In the genomic region with DNA sequence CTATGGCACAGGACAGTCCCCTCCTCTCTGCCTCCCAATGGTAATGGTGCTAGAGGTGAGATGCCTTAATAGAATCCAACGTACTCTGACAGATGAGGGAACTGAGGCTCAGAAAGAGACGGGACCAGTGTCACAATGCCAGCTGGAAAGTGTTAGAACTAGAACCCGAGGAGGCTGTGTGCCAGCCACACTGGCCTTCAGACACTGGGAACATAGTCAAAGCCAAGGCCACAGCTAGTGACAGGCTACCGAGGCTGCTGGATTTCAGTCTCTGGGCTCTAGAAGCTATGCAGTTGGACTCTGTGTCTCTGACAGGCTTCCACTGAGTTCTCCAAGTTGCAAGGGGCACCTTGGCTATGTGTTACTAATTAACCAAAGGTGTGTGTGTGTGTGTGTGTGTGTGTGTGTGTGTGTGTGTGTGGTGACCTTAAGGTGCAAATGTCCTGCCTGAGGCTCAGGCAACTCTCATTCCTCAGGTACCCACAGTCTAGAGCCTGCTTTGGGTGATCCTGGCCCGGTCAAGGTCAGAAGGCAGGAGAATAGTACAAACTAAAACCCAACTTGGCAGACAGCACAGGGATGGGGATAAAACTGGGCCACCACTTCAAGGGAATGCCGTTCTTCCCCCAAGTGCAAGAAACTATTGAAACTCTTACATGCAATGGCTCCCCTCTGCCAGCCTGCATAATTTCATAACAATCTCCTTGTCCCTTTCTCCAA, we compare ENCODE assay signal across 17 mouse cellular contexts. TPM values are rescaled to one million over a fixed set of nuclear protein-coding genes. Genes with fewer than 3 reads are reported as not detected.
DNase-seq lines count a peak whose midpoint lies in the region; ATAC-seq and TF ChIP-seq lines count a peak whose summit lies in the region.
"Had no signal": no experiment of that assay in that cellular context is flagged by ENCODE, and none has a peak within 500 bp of the region (broad histone marks: within the 10 kb centered on the region; RNA-seq: fewer than 3 reads in every experiment).

No protein-coding gene starts in this region.

- no peak overlapping the region for H3K4me3 ChIP-seq in liver, adult 2 months (ENCODE audit: insufficient read depth, low read depth, low read length)
- no peak overlapping the region for H3K4me3 ChIP-seq in liver, embryonic 11.5 days (ENCODE audit: low read depth, low read length)
- H3K4me3 ChIP-seq in intestine, embryonic 16.5 days (ENCODE audit: low read length): no peak overlapping the region
- H3K4me3 ChIP-seq in midbrain, embryonic 10.5 days: no peak overlapping the region
- H3K4me3 ChIP-seq: forebrain, embryonic 13.5 days; heart, embryonic 15.5 days; hindbrain, embryonic 10.5 days; midbrain, embryonic 12.5 days had no signal

- 0 out of 2 replicates have a peak, but pooled peaks cover 3% of the 10 kb centered on the region for H3K4me1 ChIP-seq in liver, adult 2 months (ENCODE audit: control insufficient read depth, insufficient read depth, low read length)
- no peaks in the 10 kb centered on the region for H3K4me1 ChIP-seq in liver, embryonic 11.5 days (replicated peaks; ENCODE audit: control insufficient read depth, insufficient read depth, low read length)
- H3K4me1 ChIP-seq in intestine, embryonic 16.5 days (ENCODE audit: control insufficient read depth, insufficient read depth, low read length): peaks cover 32% of the 10 kb centered on the region
- peaks cover 11% of the 10 kb centered on the region for H3K4me1 ChIP-seq in midbrain, embryonic 10.5 days

- ATAC-seq in liver, embryonic 11.5 days (replicated peaks; ENCODE audit: low FRiP score): no peak
- ATAC-seq in intestine, embryonic 16.5 days: peak; percentile 46
- ATAC-seq: forebrain, embryonic 13.5 days; Patski had no signal

- H3K4me2 ChIP-seq in liver, embryonic 11.5 days: no peak overlapping the region
- peak overlapping the region; percentile 25; the same call in 1 of the 2 replicates for H3K4me2 ChIP-seq in intestine, embryonic 16.5 days (ENCODE audit: low read depth, low read length)
- H3K4me2 ChIP-seq: forebrain, embryonic 13.5 days; heart, embryonic 15.5 days; midbrain, embryonic 12.5 days had no signal

- no peak for TF ChIP-seq POLR2A in liver, adult 2 months (IDR thresholded peaks at IDR 0.05; ENCODE audit: extremely low read depth, insufficient read depth, low read length)

- peak; percentile 63 for DNase-seq in liver, adult 2 months (ENCODE audit: extremely low read depth, low read depth, low spot score)
- DNase-seq in liver, embryonic 11.5 days (ENCODE audit: low spot score): no peak
- peak; percentile 76 for DNase-seq in kidney, postnatal 10 days
- peak; percentile 75 for DNase-seq in yolk sac, embryonic 10.5 days (ENCODE audit: low spot score)
- no peak for DNase-seq in midbrain, embryonic 10.5 days (ENCODE audit: low spot score)
- DNase-seq in Muller cell, postnatal 12 days (ENCODE audit: inconsistent ontology term): no peak
- DNase-seq in retina, postnatal 1 day: no peak
- DNase-seq: cerebellum, adult 9-10 months; heart, adult 11 months; lung, postnatal 36 days; thymus, adult 2 months had no signal

- H3K79me2 ChIP-seq in liver, adult 2 months (ENCODE audit: control insufficient read depth, insufficient read depth, low read length): no peaks in the 10 kb centered on the region

- 54% methylated on average over 6 of the region's 6 CpGs for whole genome bisulfite sequencing in liver, adult 2 months
- 80% methylated on average over 6 of the region's 6 CpGs for WGBS in liver, embryonic 11.5 days
- WGBS in intestine, embryonic 16.5 days: 70% methylated on average over 6 of the region's 6 CpGs
- WGBS in midbrain, embryonic 10.5 days: 86% methylated on average over 6 of the region's 6 CpGs

- H3K36me3 ChIP-seq in liver, adult 2 months (ENCODE audit: control insufficient read depth, insufficient read depth, low read length): no peaks in the 10 kb centered on the region
- no peaks in the 10 kb centered on the region for H3K36me3 ChIP-seq in liver, embryonic 11.5 days (ENCODE audit: control insufficient read depth, insufficient read depth, low read length)
- no peaks in the 10 kb centered on the region for H3K36me3 ChIP-seq in intestine, embryonic 16.5 days (ENCODE audit: control insufficient read depth, insufficient read depth, low read length)
- H3K36me3 ChIP-seq in midbrain, embryonic 10.5 days: no peaks in the 10 kb centered on the region
- H3K36me3 ChIP-seq: heart, embryonic 15.5 days; hindbrain, embryonic 10.5 days; midbrain, embryonic 12.5 days had no signal

- no peak overlapping the region for H3K27ac ChIP-seq in liver, adult 2 months (replicated peaks; ENCODE audit: insufficient read depth, low read depth, low read length)
- H3K27ac ChIP-seq in liver, embryonic 11.5 days (ENCODE audit: low read depth, low read length): no peak overlapping the region
- H3K27ac ChIP-seq in intestine, embryonic 16.5 days (ENCODE audit: low read length): peak overlapping the region; percentile 82
- H3K27ac ChIP-seq in midbrain, embryonic 10.5 days (replicated peaks): no peak overlapping the region
- H3K27ac ChIP-seq: forebrain, embryonic 13.5 days; heart, embryonic 15.5 days; hindbrain, embryonic 10.5 days; midbrain, embryonic 12.5 days had no signal

- no peaks in the 10 kb centered on the region for H3K9me3 ChIP-seq in liver, embryonic 11.5 days (ENCODE audit: control insufficient read depth, low read length)
- H3K9me3 ChIP-seq in intestine, embryonic 16.5 days (ENCODE audit: control insufficient read depth, low read length): no peaks in the 10 kb centered on the region
- H3K9me3 ChIP-seq in midbrain, embryonic 10.5 days (replicated peaks): no peaks in the 10 kb centered on the region
- H3K9me3 ChIP-seq: forebrain, embryonic 13.5 days; heart, embryonic 15.5 days; hindbrain, embryonic 10.5 days; midbrain, embryonic 12.5 days had no signal

- TF ChIP-seq CTCF in liver, adult 2 months (IDR thresholded peaks at IDR 0.05; ENCODE audit: low read depth, low read length): no peak

- H3K9ac ChIP-seq in liver, adult 2 months (ENCODE audit: low read depth, low read length): no peak overlapping the region
- no peak overlapping the region for H3K9ac ChIP-seq in liver, embryonic 11.5 days (ENCODE audit: low read depth, low read length)
- H3K9ac ChIP-seq in intestine, embryonic 16.5 days (ENCODE audit: low read depth, low read length): no peak overlapping the region
- H3K9ac ChIP-seq: forebrain, embryonic 13.5 days; heart, embryonic 15.5 days; midbrain, embryonic 12.5 days had no signal

- H3K27me3 ChIP-seq in liver, adult 2 months (ENCODE audit: control insufficient read depth, insufficient read depth, low read length): no peaks in the 10 kb centered on the region
- H3K27me3 ChIP-seq in liver, embryonic 11.5 days (replicated peaks; ENCODE audit: control insufficient read depth, insufficient read depth, low read length): peaks cover 25% of the 10 kb centered on the region
- 0 out of 2 replicates have a peak, but pooled peaks cover 4% of the 10 kb centered on the region for H3K27me3 ChIP-seq in intestine, embryonic 16.5 days (replicated peaks; ENCODE audit: control insufficient read depth, insufficient read depth, low read length)
- peaks cover 46% of the 10 kb centered on the region for H3K27me3 ChIP-seq in midbrain, embryonic 10.5 days (ENCODE audit: low read depth, poor library complexity, severe bottlenecking)
- H3K27me3 ChIP-seq: Patski had no signal

RNA-seq across cellular contexts. Expression of gene Paqr5, which starts 3.5 kb away (rescaled TPM):
- total RNA-seq in liver, adult 2 months (2014; rRNA removed): 0.07 TPM in 1 of 2 replicates, not detected in the other
- 0.13 TPM in 1 of 2 replicates, not detected in the other for polyA plus RNA-seq in liver, adult 2 months (2012; rRNA removed)
- 0.14 and 0.41 TPM in 2 replicates for polyA plus RNA-seq in liver, embryonic 11.5 days (2014; fragmentation: Nextera tagmentation; extraction: Ambion mirVana)
- 8.7 and 11.3 TPM in 2 replicates for polyA plus RNA-seq in intestine, embryonic 16.5 days (2015; fragmentation: Nextera tagmentation; extraction: Ambion mirVana)
- polyA plus RNA-seq in midbrain, embryonic 10.5 days (2016; fragmentation: Nextera tagmentation; extraction: Ambion mirVana): 0.90 and 1.0 TPM in 2 replicates

Comparison
In these comparisons a context has a peak if more than half of its experiments do, and no peak if none do; other contexts are left out.
1. DNase-seq: peak in liver, adult 2 months (single experiment), kidney, postnatal 10 days (single experiment) and yolk sac, embryonic 10.5 days (single experiment); none in liver, embryonic 11.5 days (single experiment), midbrain, embryonic 10.5 days (single experiment), Muller cell, postnatal 12 days (single experiment) and retina, postnatal 1 day (single experiment).